Mouse (Mus musculus) myocyte (in vitro differentiated cells): ENCODE measurements around the gene Nell1. TPM values are rescaled to one million over a fixed set of nuclear protein-coding genes. Genes with fewer than 3 reads are reported as not detected.

ENCODE experiments used
- H3K27me3 ChIP-seq: one replicate; pipeline ENCODE4 v1.6.1; 2011; ENCODE audit not compliant: control insufficient read depth, insufficient read depth, insufficient read length
- H3K36me3 ChIP-seq: one replicate; pipeline ENCODE4 v1.6.1; 2011; ENCODE audit not compliant: control insufficient read depth, insufficient read depth
- H3K4me2 ChIP-seq: one replicate; pipeline ENCODE4 v1.6.1; 2011; ENCODE audit warnings: low read depth, control low read depth
- H3K4me3 ChIP-seq: one replicate; pipeline ENCODE4 v1.5.1; 2011; ENCODE audit warnings: mild to moderate bottlenecking, control low read depth, moderate library complexity
- H3K79me2 ChIP-seq: one replicate; pipeline ENCODE4 v1.6.1; 2011; ENCODE audit not compliant: control insufficient read depth, insufficient read depth
- H3ac ChIP-seq: one replicate; pipeline ENCODE4 v1.6.1; 2011; ENCODE audit not compliant: control insufficient read depth, insufficient read length
- CEBPB ChIP-seq: IDR thresholded peaks from 2 replicates; pipeline ENCODE4 v1.6.1; 2011; ENCODE audit warnings: mild to moderate bottlenecking, moderate library complexity; ENCODE audit not compliant: poor library complexity, insufficient read depth, severe bottlenecking
- E2F4 ChIP-seq: IDR thresholded peaks from one replicate; pipeline ENCODE4 v1.6.1; 2011; ENCODE audit warnings: mild to moderate bottlenecking, control low read depth, moderate library complexity; ENCODE audit not compliant: insufficient read depth
- MAX ChIP-seq: IDR thresholded peaks from one replicate; pipeline ENCODE4 v1.6.1; 2011; ENCODE audit warnings: low read depth, mild to moderate bottlenecking, control low read depth
- MYOD1 ChIP-seq, 3 experiments: IDR thresholded peaks; one replicate each; pipeline ENCODE4 v1.6.1; 2011; ENCODE audit warnings: control low read depth in 2 of 3, low read depth in 2 of 3, mild to moderate bottlenecking in 2 of 3, moderate library complexity in 1 of 3; ENCODE audit not compliant: insufficient read length in 2 of 3, control insufficient read depth in 1 of 3
- MYOG ChIP-seq, 3 experiments: IDR thresholded peaks; one replicate each; pipeline ENCODE4 v1.6.1; 2011; ENCODE audit warnings: control low read depth in 2 of 3, low read depth in 2 of 3, mild to moderate bottlenecking in 2 of 3; ENCODE audit not compliant: insufficient read length in 2 of 3, control insufficient read depth in 1 of 3, insufficient read depth in 1 of 3
- POLR2A ChIP-seq: IDR thresholded peaks from one replicate; pipeline ENCODE4 v1.6.1; 2011; ENCODE audit warnings: low read depth, mild to moderate bottlenecking, control low read depth, moderate library complexity; ENCODE audit not compliant: insufficient read length
- POLR2AphosphoS2 ChIP-seq: IDR thresholded peaks from one replicate; pipeline ENCODE4 v1.6.1; 2011; ENCODE audit warnings: low read depth, control low read depth; ENCODE audit not compliant: insufficient read length
- REST ChIP-seq: IDR thresholded peaks from one replicate; pipeline ENCODE4 v1.6.1; 2011; ENCODE audit warnings: mild to moderate bottlenecking, control low read depth, moderate library complexity; ENCODE audit not compliant: insufficient read depth, insufficient read length
- SRF ChIP-seq: IDR thresholded peaks from one replicate; pipeline ENCODE4 v1.6.1; 2011; ENCODE audit warnings: low read depth; ENCODE audit not compliant: control insufficient read depth, insufficient read length
- TCF12 ChIP-seq: IDR thresholded peaks from one replicate; pipeline ENCODE4 v1.6.1; 2011; ENCODE audit warnings: mild to moderate bottlenecking, control low read depth; ENCODE audit not compliant: poor library complexity, insufficient read depth, severe bottlenecking
- TCF3 ChIP-seq: IDR thresholded peaks from one replicate; pipeline ENCODE4 v1.6.1; 2011; ENCODE audit warnings: low read depth, control low read depth; ENCODE audit not compliant: insufficient read length
- USF1 ChIP-seq: IDR thresholded peaks from one replicate; pipeline ENCODE4 v1.6.1; 2011; ENCODE audit warnings: low read depth, mild to moderate bottlenecking, control low read depth, moderate library complexity
- polyA plus RNA-seq: library from polyadenylated mRNA; unstranded; fragments of >200 nt; fragmentation: generic; extraction: Trizol; gene quantifications from one replicate; pipeline ENCODE4 v1.2.1, GENCODE M21; 2012; ENCODE audit warnings: missing spikeins

The Nell1 gene
- polyA plus RNA-seq, 1 experiment: not detected

DNA sequence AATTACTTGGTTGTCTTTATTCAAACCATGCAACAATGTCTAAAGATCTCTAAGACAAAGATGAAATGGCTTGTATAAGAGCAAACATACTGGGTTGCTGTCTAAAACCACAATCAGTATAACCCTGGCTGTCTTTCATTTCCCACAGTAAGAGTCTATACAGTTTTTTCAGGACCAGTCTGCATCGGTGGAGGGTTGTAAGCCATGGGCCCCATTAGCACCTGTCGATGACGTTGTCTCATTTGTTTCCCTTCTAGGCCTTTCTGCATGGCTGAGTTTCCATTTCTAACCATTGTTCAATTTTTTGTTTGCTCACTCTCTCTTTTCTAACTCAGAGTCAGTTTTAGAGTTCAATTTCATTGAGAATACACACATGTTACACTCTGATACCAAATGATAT, 540.2 kb downstream of the Nell1 start:
- H3K4me2 ChIP-seq: no peak overlapping the region
- H3ac ChIP-seq: no peak overlapping the region
- no peaks in the 10 kb centered on the region for H3K36me3 ChIP-seq
- no peaks in the 10 kb centered on the region for H3K79me2 ChIP-seq
- H3K27me3 ChIP-seq: no peaks in the 10 kb centered on the region
- no peak overlapping the region for H3K4me3 ChIP-seq
- TF ChIP-seq MAX (no peak), CEBPB (no peak), USF1 (no peak), MYOD1 (IDR thresholded peaks at IDR 0.05; ENCODE audit: control insufficient read depth in 1 of 3, insufficient read length in 2 of 3, low read depth in 2 of 3) (no peak), SRF (no peak), TCF12 (no peak), POLR2AphosphoS2 (no peak), MYOG (IDR thresholded peaks at IDR 0.05; ENCODE audit: control insufficient read depth in 1 of 3, insufficient read depth in 1 of 3, insufficient read length in 2 of 3, low read depth in 2 of 3) (no peak), TCF3 (no peak), E2F4 (no peak), POLR2A (no peak), REST (no peak)

DNA sequence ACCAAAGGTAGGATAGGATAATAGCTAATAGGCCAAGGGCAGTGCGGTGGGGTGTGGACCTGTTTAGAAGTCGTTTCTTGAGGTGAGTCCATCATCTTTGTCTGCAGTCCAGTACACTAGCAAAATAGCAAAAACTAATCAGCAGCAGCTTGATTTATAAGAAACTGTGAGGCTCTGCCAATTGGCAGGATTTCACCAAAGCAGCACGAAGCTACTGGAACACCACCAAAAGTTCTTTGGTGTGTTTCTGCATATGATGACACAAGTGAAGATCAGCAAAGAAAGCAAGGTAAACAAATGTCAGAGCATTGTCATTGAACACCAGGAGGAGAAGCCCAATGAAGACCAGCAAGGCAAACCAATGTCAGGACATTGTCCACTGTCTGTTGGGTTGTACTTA, 542.0 kb downstream of the Nell1 start:
- no peaks in the 10 kb centered on the region for H3K79me2 ChIP-seq
- H3ac ChIP-seq: no peak overlapping the region
- H3K4me2 ChIP-seq: no peak overlapping the region
- H3K27me3 ChIP-seq: no peaks in the 10 kb centered on the region
- no peak overlapping the region for H3K4me3 ChIP-seq
- H3K36me3 ChIP-seq: no peaks in the 10 kb centered on the region
- TF ChIP-seq MAX (no peak), MYOD1 (IDR thresholded peaks at IDR 0.05; ENCODE audit: control insufficient read depth in 1 of 3, insufficient read length in 2 of 3, low read depth in 2 of 3) (no peak), SRF (no peak), USF1 (no peak), TCF3 (no peak), E2F4 (no peak), TCF12 (no peak), MYOG (IDR thresholded peaks at IDR 0.05; ENCODE audit: control insufficient read depth in 1 of 3, insufficient read depth in 1 of 3, insufficient read length in 2 of 3, low read depth in 2 of 3) (no peak), REST (no peak), POLR2A (no peak), CEBPB (no peak)

DNA sequence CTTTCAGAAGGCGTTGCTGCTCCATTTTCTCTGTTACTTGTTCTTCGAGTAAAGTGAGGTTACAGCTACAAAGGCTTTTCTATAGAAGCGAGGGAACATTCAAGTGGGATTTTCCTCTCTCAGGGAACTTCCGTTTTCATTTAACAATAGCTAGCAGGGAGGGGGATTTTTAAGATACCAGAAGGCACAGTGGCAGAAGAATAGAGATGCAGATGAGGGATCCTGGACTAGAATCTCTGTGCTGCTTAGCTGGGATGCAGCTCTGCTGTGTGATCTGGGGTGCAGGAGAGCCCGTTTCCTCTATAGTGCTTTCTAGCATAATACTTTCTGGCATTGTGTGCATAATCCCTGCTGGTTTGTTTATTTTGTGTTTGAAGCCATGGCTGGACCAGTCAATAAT, 568.7 kb downstream of the Nell1 start:
- Histone ChIP-seq H3K27me3 (no peaks in the 10 kb centered on the region), H3K4me3 (no peak overlapping the region), H3ac (no peak overlapping the region), H3K4me2 (no peak overlapping the region), H3K79me2 (no peaks in the 10 kb centered on the region), H3K36me3 (no peaks in the 10 kb centered on the region)
- TF ChIP-seq TCF12 (no peak), CEBPB (no peak), POLR2AphosphoS2 (no peak), POLR2A (no peak), MYOD1 (IDR thresholded peaks at IDR 0.05; ENCODE audit: control insufficient read depth in 1 of 3, insufficient read length in 2 of 3, low read depth in 2 of 3) (no peak), REST (no peak), MAX (no peak), MYOG (IDR thresholded peaks at IDR 0.05; ENCODE audit: control insufficient read depth in 1 of 3, insufficient read depth in 1 of 3, insufficient read length in 2 of 3, low read depth in 2 of 3) (no peak), SRF (no peak), TCF3 (no peak), USF1 (no peak), E2F4 (no peak)

DNA sequence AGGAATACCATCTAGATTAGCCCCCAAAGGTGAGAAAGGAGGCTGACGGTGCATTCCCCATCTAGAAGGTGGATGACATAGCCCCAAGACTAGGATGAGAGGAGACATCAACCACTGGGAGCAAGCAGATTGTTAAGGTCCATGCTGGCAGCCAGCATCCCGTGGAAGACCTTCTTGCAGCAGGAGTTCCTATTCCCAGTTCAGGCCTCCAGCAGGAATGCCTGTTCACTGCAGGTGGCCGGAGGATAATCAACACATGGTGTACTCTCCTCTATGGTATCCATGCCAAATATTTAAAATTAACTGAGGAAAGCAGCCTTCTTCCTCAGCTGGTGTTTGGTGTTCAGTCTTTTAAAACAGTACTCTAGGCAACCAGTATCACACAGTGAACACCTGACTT, 574.9 kb downstream of the Nell1 start:
- TF ChIP-seq POLR2AphosphoS2: no peak
- TF ChIP-seq REST: no peak
- TF ChIP-seq MAX: no peak
- no peak for TF ChIP-seq MYOG (IDR thresholded peaks at IDR 0.05; ENCODE audit: control insufficient read depth in 1 of 3, insufficient read depth in 1 of 3, insufficient read length in 2 of 3, low read depth in 2 of 3)
- TF ChIP-seq TCF12: no peak
- no peak for TF ChIP-seq TCF3
- no peak for TF ChIP-seq MYOD1 (IDR thresholded peaks at IDR 0.05; ENCODE audit: control insufficient read depth in 1 of 3, insufficient read length in 2 of 3, low read depth in 2 of 3)
- TF ChIP-seq E2F4: no peak
- no peak for TF ChIP-seq POLR2A
- no peak for TF ChIP-seq CEBPB
- no peaks in the 10 kb centered on the region for H3K27me3 ChIP-seq
- H3K4me2 ChIP-seq: no peak overlapping the region
- no peaks in the 10 kb centered on the region for H3K79me2 ChIP-seq
- no peak overlapping the region for H3ac ChIP-seq
- no peak overlapping the region for H3K4me3 ChIP-seq
- H3K36me3 ChIP-seq: no peaks in the 10 kb centered on the region

DNA sequence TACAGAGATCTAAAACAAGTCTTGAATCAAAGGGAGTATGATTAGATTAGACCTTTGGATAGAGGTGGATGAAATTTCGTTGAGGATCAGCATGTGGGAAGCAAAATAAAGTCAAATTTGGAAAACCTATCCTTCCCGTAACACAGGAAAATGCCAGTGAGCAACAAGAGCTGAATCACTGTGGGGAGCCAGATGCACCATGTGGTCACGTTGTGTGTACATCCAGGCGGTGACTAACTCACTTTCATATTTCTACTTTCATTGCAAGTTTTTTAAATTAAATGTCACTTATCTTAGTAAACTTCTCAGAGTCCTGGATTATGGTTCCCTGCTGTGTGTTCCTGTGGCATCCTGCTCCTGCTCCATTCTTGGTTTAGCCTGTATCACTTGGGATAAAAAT, 576.8 kb downstream of the Nell1 start:
- Histone ChIP-seq H3K36me3 (no peaks in the 10 kb centered on the region), H3K27me3 (no peaks in the 10 kb centered on the region), H3K4me2 (no peak overlapping the region), H3K79me2 (no peaks in the 10 kb centered on the region), H3ac (no peak overlapping the region), H3K4me3 (no peak overlapping the region)
- no peak for TF ChIP-seq SRF
